ENCODE assay signal across 20 mouse cellular contexts in genomic region chrX:142245682-142246327, GRCm38 (mm10). TPM values are rescaled to one million over a fixed set of nuclear protein-coding genes. Genes with fewer than 3 reads are reported as not detected.
"Had no signal": no experiment of that assay in that cellular context is flagged by ENCODE, and none has a peak within 500 bp of the region (broad histone marks: within the 10 kb centered on the region; RNA-seq: fewer than 3 reads in every experiment).

No protein-coding gene starts in this region.

- H3K4me3 ChIP-seq: hindbrain, embryonic 13.5 days; limb, embryonic 13.5 days; midbrain, embryonic 10.5 days; myocyte; neural tube, embryonic 15.5 days had no signal

- H3K4me1 ChIP-seq: hindbrain, embryonic 13.5 days; limb, embryonic 13.5 days; midbrain, embryonic 10.5 days; neural tube, embryonic 15.5 days had no signal

- DNase-seq: layer of hippocampus, adult 9-11 months; layer of hippocampus, postnatal 36 days; left cerebral cortex, postnatal 4 days; lung, embryonic 14.5 days; lung, postnatal 10 days; lung, postnatal 4 days; midbrain, embryonic 14.5 days; right cerebral cortex, adult 18-20 months; right cerebral cortex, postnatal 25 days; thymus, postnatal 36 days had no signal

- H3K9ac ChIP-seq: hindbrain, embryonic 13.5 days; limb, embryonic 13.5 days; liver, embryonic 14.5 days; lung, embryonic 14.5 days; neural tube, embryonic 15.5 days had no signal

- H3K9me3 ChIP-seq: hindbrain, embryonic 13.5 days; limb, embryonic 13.5 days; midbrain, embryonic 10.5 days; neural tube, embryonic 15.5 days had no signal

- H3K4me2 ChIP-seq: hindbrain, embryonic 13.5 days; limb, embryonic 13.5 days; lung, embryonic 14.5 days; neural tube, embryonic 15.5 days had no signal

- H3K27ac ChIP-seq: hindbrain, embryonic 13.5 days; hindbrain, postnatal 0 days; limb, embryonic 13.5 days; liver, embryonic 14.5 days; midbrain, embryonic 10.5 days; neural tube, embryonic 15.5 days had no signal

- ATAC-seq: hindbrain, postnatal 0 days had no signal

- H3K36me3 ChIP-seq: hindbrain, embryonic 13.5 days; limb, embryonic 13.5 days; midbrain, embryonic 10.5 days; neural tube, embryonic 15.5 days had no signal

RNA-seq across cellular contexts. Expression of gene Gucy2f, which starts 49.1 kb away (rescaled TPM):
- total RNA-seq: megakaryocyte, adult 5-6 weeks had no signal
- polyA plus RNA-seq: liver, embryonic 14.5 days; midbrain, embryonic 10.5 days; myocyte; small intestine, adult 2 months; thymus, postnatal 0 days had no signal
